Mouse (Mus musculus): ENCODE data around the gene Hyal2. TPM values are rescaled to one million over a fixed set of nuclear protein-coding genes. Genes with fewer than 3 reads are reported as not detected.

Hyal2 gene
- polyA plus RNA-seq, 1 experiment from 2014 or later, result 128 TPM

GRCm38 (mm10) chr9:107598385-107598784 lies 30.6 kb downstream of the Hyal2 start:
- Histone ChIP-seq H3K4me1 (ENCODE audit: control insufficient read depth, insufficient read depth, low read length) (0 out of 2 replicates have a peak, but pooled peaks cover 4% of the 10 kb centered on the region), H3K4me3 (ENCODE audit: low read depth, low read length) (no peak overlapping the region), H3K27ac (ENCODE audit: low read depth, low read length) (no peak overlapping the region), H3K36me3 (ENCODE audit: control insufficient read depth, insufficient read depth, low read length) (peaks cover 2% of the 10 kb centered on the region; the same call in 1 of the 2 replicates), H3K9ac (ENCODE audit: low read length) (no peak overlapping the region), H3K4me2 (ENCODE audit: low read depth) (no peak overlapping the region), H3K9me3 (ENCODE audit: control insufficient read depth, low read length) (no peaks in the 10 kb centered on the region), H3K27me3 (ENCODE audit: control insufficient read depth, insufficient read depth, low read length) (no peaks in the 10 kb centered on the region)
- no peak for ATAC-seq (ENCODE audit: insufficient read depth, low FRiP score, low TSS enrichment)
- DNase-seq (ENCODE audit: low spot score), result no peak
- 72% methylated on average over 5 of the region's 5 CpGs for WGBS

GRCm38 (mm10) chr9:107599433-107599832 lies 31.7 kb downstream of the Hyal2 start:
- WGBS, result 93% methylated on average over 9 of the region's 9 CpGs
- no peaks in the 10 kb centered on the region for H3K9me3 ChIP-seq (ENCODE audit: control insufficient read depth, low read length)
- no peaks in the 10 kb centered on the region for H3K36me3 ChIP-seq (ENCODE audit: control insufficient read depth, insufficient read depth, low read length)
- no peak overlapping the region for H3K27ac ChIP-seq (ENCODE audit: low read depth, low read length)
- H3K27me3 ChIP-seq (ENCODE audit: control insufficient read depth, insufficient read depth, low read length), result no peaks in the 10 kb centered on the region
- no peak overlapping the region for H3K9ac ChIP-seq (ENCODE audit: low read length)
- no peak overlapping the region for H3K4me3 ChIP-seq (ENCODE audit: low read depth, low read length)
- no peak overlapping the region for H3K4me2 ChIP-seq (ENCODE audit: low read depth)
- DNase-seq (ENCODE audit: low spot score), result no peak
- H3K4me1 ChIP-seq (ENCODE audit: control insufficient read depth, insufficient read depth, low read length), result peaks cover 6% of the 10 kb centered on the region; the same call in 1 of the 2 replicates
- no peak for ATAC-seq (ENCODE audit: insufficient read depth, low FRiP score, low TSS enrichment)

- Histone ChIP-seq H3K27ac (ENCODE audit: low read depth, low read length) (no peak overlapping the region), H3K36me3 (ENCODE audit: control insufficient read depth, insufficient read depth, low read length) (no peaks in the 10 kb centered on the region), H3K9ac (ENCODE audit: low read length) (no peak overlapping the region), H3K4me3 (ENCODE audit: low read depth, low read length) (no peak overlapping the region), H3K9me3 (ENCODE audit: control insufficient read depth, low read length) (no peaks in the 10 kb centered on the region), H3K4me1 (ENCODE audit: control insufficient read depth, insufficient read depth, low read length) (peaks cover 9% of the 10 kb centered on the region; the same call in 1 of the 2 replicates), H3K4me2 (ENCODE audit: low read depth) (no peak overlapping the region), H3K27me3 (ENCODE audit: control insufficient read depth, insufficient read depth, low read length) (no peaks in the 10 kb centered on the region)
- no peak for ATAC-seq (ENCODE audit: insufficient read depth, low FRiP score, low TSS enrichment)
- DNase-seq (ENCODE audit: low spot score), result no peak
- WGBS, result 73% methylated on average over 14 of the region's 14 CpGs
Measured at GRCm38 (mm10) chr9:107599842-107600241, 32.1 kb downstream of the Hyal2 start.

- H3K36me3 ChIP-seq (ENCODE audit: control insufficient read depth, insufficient read depth, low read length), result no peaks in the 10 kb centered on the region
- no peak overlapping the region for H3K27ac ChIP-seq (ENCODE audit: low read depth, low read length)
- ATAC-seq (ENCODE audit: insufficient read depth, low FRiP score, low TSS enrichment), result no peak
- 81% methylated on average over 12 of the region's 12 CpGs for WGBS
- H3K9me3 ChIP-seq (ENCODE audit: control insufficient read depth, low read length), result no peaks in the 10 kb centered on the region
- no peak overlapping the region for H3K4me2 ChIP-seq (ENCODE audit: low read depth)
- no peak overlapping the region for H3K4me3 ChIP-seq (ENCODE audit: low read depth, low read length)
- peaks cover 9% of the 10 kb centered on the region; the same call in 1 of the 2 replicates for H3K4me1 ChIP-seq (ENCODE audit: control insufficient read depth, insufficient read depth, low read length)
- no peaks in the 10 kb centered on the region for H3K27me3 ChIP-seq (ENCODE audit: control insufficient read depth, insufficient read depth, low read length)
- H3K9ac ChIP-seq (ENCODE audit: low read length), result no peak overlapping the region
- no peak for DNase-seq (ENCODE audit: low spot score)
Measured at GRCm38 (mm10) chr9:107600745-107601144, 33.0 kb downstream of the Hyal2 start.

GRCm38 (mm10) chr9:107601275-107601674 lies 33.5 kb downstream of the Hyal2 start:
- Histone ChIP-seq H3K36me3 (ENCODE audit: control insufficient read depth, insufficient read depth, low read length) (no peaks in the 10 kb centered on the region), H3K4me1 (ENCODE audit: control insufficient read depth, insufficient read depth, low read length) (peaks cover 9% of the 10 kb centered on the region; the same call in 1 of the 2 replicates), H3K4me3 (ENCODE audit: low read depth, low read length) (no peak overlapping the region), H3K9ac (ENCODE audit: low read length) (no peak overlapping the region), H3K4me2 (ENCODE audit: low read depth) (no peak overlapping the region), H3K27me3 (ENCODE audit: control insufficient read depth, insufficient read depth, low read length) (no peaks in the 10 kb centered on the region), H3K9me3 (ENCODE audit: control insufficient read depth, low read length) (no peaks in the 10 kb centered on the region), H3K27ac (ENCODE audit: low read depth, low read length) (no peak overlapping the region)
- no peak for ATAC-seq (ENCODE audit: insufficient read depth, low FRiP score, low TSS enrichment)
- DNase-seq (ENCODE audit: low spot score), result no peak
- WGBS, result 87% methylated on average over 11 of the region's 11 CpGs

- peak overlapping the region; percentile 27 for H3K9ac ChIP-seq (ENCODE audit: low read length)
Measured at GRCm38 (mm10) chr9:107602068-107602648, 34.4 kb downstream of the Hyal2 start.

GRCm38 (mm10) chr9:107603251-107603650 lies 35.5 kb downstream of the Hyal2 start:
- Histone ChIP-seq H3K4me3 (ENCODE audit: low read depth, low read length) (no peak overlapping the region), H3K9me3 (ENCODE audit: control insufficient read depth, low read length) (no peaks in the 10 kb centered on the region), H3K4me2 (ENCODE audit: low read depth) (no peak overlapping the region), H3K9ac (ENCODE audit: low read length) (no peak overlapping the region; the same call in 1 of the 2 replicates), H3K4me1 (ENCODE audit: control insufficient read depth, insufficient read depth, low read length) (peaks cover 21% of the 10 kb centered on the region), H3K36me3 (ENCODE audit: control insufficient read depth, insufficient read depth, low read length) (no peaks in the 10 kb centered on the region), H3K27me3 (ENCODE audit: control insufficient read depth, insufficient read depth, low read length) (no peaks in the 10 kb centered on the region), H3K27ac (ENCODE audit: low read depth, low read length) (no peak overlapping the region)
- WGBS, result 81% methylated on average over 6 of the region's 6 CpGs
- ATAC-seq (ENCODE audit: insufficient read depth, low FRiP score, low TSS enrichment), result no peak
- DNase-seq (ENCODE audit: low spot score), result no peak

More at GRCm38 (mm10) chr9:107602068-107602648, 34.4 kb downstream of the Hyal2 start:
- H3K4me1 ChIP-seq (ENCODE audit: control insufficient read depth, insufficient read depth, low read length), result peaks cover 16% of the 10 kb centered on the region
- H3K9me3 ChIP-seq (ENCODE audit: control insufficient read depth, low read length), result no peaks in the 10 kb centered on the region
- no peaks in the 10 kb centered on the region for H3K36me3 ChIP-seq (ENCODE audit: control insufficient read depth, insufficient read depth, low read length)
- H3K27ac ChIP-seq (ENCODE audit: low read depth, low read length), result no peak overlapping the region
- ATAC-seq (ENCODE audit: insufficient read depth, low FRiP score, low TSS enrichment), result no peak
- WGBS, result 14% methylated on average over 10 of the region's 10 CpGs
- H3K27me3 ChIP-seq (ENCODE audit: control insufficient read depth, insufficient read depth, low read length), result no peaks in the 10 kb centered on the region
- H3K4me3 ChIP-seq (ENCODE audit: low read depth, low read length), result no peak overlapping the region
- DNase-seq (ENCODE audit: low spot score), result peak; percentile 93
- no peak overlapping the region for H3K4me2 ChIP-seq (ENCODE audit: low read depth)

GRCm38 (mm10) chr9:107605041-107605661 lies 37.4 kb downstream of the Hyal2 start:
- Histone ChIP-seq H3K27me3 (ENCODE audit: control insufficient read depth, insufficient read depth, low read length) (no peaks in the 10 kb centered on the region), H3K4me3 (ENCODE audit: low read depth, low read length) (no peak overlapping the region), H3K27ac (ENCODE audit: low read depth, low read length) (no peak overlapping the region), H3K36me3 (ENCODE audit: control insufficient read depth, insufficient read depth, low read length) (no peaks in the 10 kb centered on the region), H3K4me2 (ENCODE audit: low read depth) (peak overlapping the region; percentile 15), H3K9ac (ENCODE audit: low read length) (no peak overlapping the region), H3K9me3 (ENCODE audit: control insufficient read depth, low read length) (no peaks in the 10 kb centered on the region), H3K4me1 (ENCODE audit: control insufficient read depth, insufficient read depth, low read length) (peaks cover 27% of the 10 kb centered on the region)
- DNase-seq (ENCODE audit: low spot score) (no peak), ATAC-seq (ENCODE audit: insufficient read depth, low FRiP score, low TSS enrichment) (no peak)
- 37% methylated on average over 23 of the region's 23 CpGs for WGBS

- H3K4me3 ChIP-seq (ENCODE audit: low read depth, low read length), result no peak overlapping the region
Measured at GRCm38 (mm10) chr9:107606591-107606990, 38.8 kb downstream of the Hyal2 start.

More at GRCm38 (mm10) chr9:107606591-107606990, 38.8 kb downstream of the Hyal2 start:
- Histone ChIP-seq H3K9me3 (ENCODE audit: control insufficient read depth, low read length) (no peaks in the 10 kb centered on the region), H3K4me2 (ENCODE audit: low read depth) (peak overlapping the region; percentile 4; the same call in 1 of the 2 replicates), H3K9ac (ENCODE audit: low read length) (no peak overlapping the region), H3K36me3 (ENCODE audit: control insufficient read depth, insufficient read depth, low read length) (no peaks in the 10 kb centered on the region), H3K27me3 (ENCODE audit: control insufficient read depth, insufficient read depth, low read length) (no peaks in the 10 kb centered on the region), H3K4me1 (ENCODE audit: control insufficient read depth, insufficient read depth, low read length) (peaks cover 32% of the 10 kb centered on the region), H3K27ac (ENCODE audit: low read depth, low read length) (no peak overlapping the region; the same call in 1 of the 2 replicates)
- 6% methylated on average over 9 of the region's 9 CpGs for WGBS
- ATAC-seq (ENCODE audit: insufficient read depth, low FRiP score, low TSS enrichment) (no peak), DNase-seq (ENCODE audit: low spot score) (no peak)

All from neural tube, embryonic 11.5 days (tissue).